Mouse (Mus musculus): ENCODE measurements around the gene Uqcc3. TPM values are rescaled to one million over a fixed set of nuclear protein-coding genes. Genes with fewer than 3 reads are reported as not detected.
"Not testable (repeated sequence)": the region's sequence is repeated elsewhere in the genome, so short reads cannot be mapped to it uniquely, and the experiment has no call there.

Gene Uqcc3
- total RNA-seq, 2 experiments from 2014 or later = 29.7 to 37.1 TPM

GRCm38 (mm10) chr19:8896231-8896630 lies 15.5 kb upstream of the Uqcc3 start:
- DNase-seq (ENCODE audit: low spot score in 2 of 2) = not testable (repeated sequence)

GRCm38 (mm10) chr19:8895397-8895960 lies 14.8 kb upstream of the Uqcc3 start:
- no peak for DNase-seq (ENCODE audit: low spot score in 2 of 2)

- DNase-seq (ENCODE audit: low spot score in 2 of 2) = peak; percentile 84 to 87
These were observed 12.4 kb upstream of the Uqcc3 start, which contains the start of gene Ints5 for GRCm38 (mm10) chr19:8892829-8893766. TSS of gene Ints5 (plus strand) at chr19:8893005.

GRCm38 (mm10) chr19:8888511-8889385 lies 8.0 kb upstream of the Uqcc3 start, which contains the start of the genes 1810009A15Rik and Gm49416:
TSS of gene 1810009A15Rik (plus strand) at chr19:8888853.
TSS of gene Gm49416 (plus strand) at chr19:8888926.
- peak; percentile 93 to 94 for DNase-seq (ENCODE audit: low spot score in 2 of 2)

GRCm38 (mm10) chr19:8887585-8888463 lies 7.1 kb upstream of the Uqcc3 start:
- no peak for DNase-seq (ENCODE audit: low spot score in 2 of 2)

- DNase-seq (ENCODE audit: low spot score in 2 of 2) = no peak
These were observed 6.3 kb upstream of the Uqcc3 start for GRCm38 (mm10) chr19:8886916-8887584.

GRCm38 (mm10) chr19:8883616-8884015 lies 2.9 kb upstream of the Uqcc3 start, which contains the start of the genes Lbhd1 and Gm49403:
TSS of gene Lbhd1 (plus strand) at chr19:8883732.
TSS of gene Gm49403 (plus strand) at chr19:8883930.
- DNase-seq (ENCODE audit: low spot score in 2 of 2) = no peak

- DNase-seq (ENCODE audit: low spot score in 2 of 2) = no peak
These were observed 290 bp upstream of the Uqcc3 start for GRCm38 (mm10) chr19:8881034-8881392.

- DNase-seq (ENCODE audit: low spot score in 2 of 2) = no peak
These were observed 5.7 kb downstream of the Uqcc3 start for GRCm38 (mm10) chr19:8875031-8875430.

GRCm38 (mm10) chr19:8872266-8872840 lies 8.4 kb downstream of the Uqcc3 start:
- DNase-seq (ENCODE audit: low spot score in 2 of 2) = no peak

- peak; percentile 98 to 99 for DNase-seq (ENCODE audit: low spot score in 2 of 2)
These were observed 9.2 kb downstream of the Uqcc3 start, which contains the start of gene Ubxn1 for GRCm38 (mm10) chr19:8871267-8872186. TSS of gene Ubxn1 (plus strand) at chr19:8871496.

GRCm38 (mm10) chr19:8870838-8871237 lies 9.9 kb downstream of the Uqcc3 start:
- DNase-seq (ENCODE audit: low spot score in 2 of 2) = no peak

- not testable (repeated sequence) for DNase-seq (ENCODE audit: low spot score in 2 of 2)
These were observed 10.3 kb downstream of the Uqcc3 start for GRCm38 (mm10) chr19:8870381-8870780.

- DNase-seq (ENCODE audit: low spot score in 2 of 2) = no peak
These were observed 16.5 kb downstream of the Uqcc3 start for GRCm38 (mm10) chr19:8864265-8864664.

GRCm38 (mm10) chr19:8859018-8859417 lies 21.7 kb downstream of the Uqcc3 start:
- DNase-seq (ENCODE audit: low spot score in 2 of 2) = no peak

- peak in 1 of 2 experiments; percentile 60 for DNase-seq (ENCODE audit: low spot score in 2 of 2)
These were observed 23.0 kb downstream of the Uqcc3 start for GRCm38 (mm10) chr19:8857689-8858088.

- DNase-seq (ENCODE audit: low spot score in 2 of 2) = peak in 1 of 2 experiments; percentile 21
These were observed 27.6 kb downstream of the Uqcc3 start for GRCm38 (mm10) chr19:8853117-8853516.

Data from left cerebral cortex, adult 18-20 months (tissue).